Mouse (Mus musculus) forebrain, embryonic 15.5 days (tissue): ENCODE results near the gene Umad1. TPM values are rescaled to one million over a fixed set of nuclear protein-coding genes. Genes with fewer than 3 reads are reported as not detected.

Source experiments
- ATAC-seq: fragments of 200-750 bp; cut with Nextera tagmentation; replicated peaks from 2 replicates; pipeline ENCODE4 v1.8.0; 2017; ENCODE audit warnings: mild to moderate bottlenecking, moderate TSS enrichment, moderate library complexity
- H3K27ac ChIP-seq: fragments of 300-500 bp; sonication (generic); replicated peaks from 2 replicates; pipeline ENCODE4 v1.5.1; 2015; ENCODE audit warnings: mild to moderate bottlenecking, inconsistent platforms
- H3K27me3 ChIP-seq: fragments of 300-500 bp; sonication (generic); 2 replicates; pipeline ENCODE4 v1.6.1; 2015; ENCODE audit warnings: inconsistent platforms
- H3K36me3 ChIP-seq: fragments of 300-500 bp; sonication (generic); 2 replicates; pipeline ENCODE4 v1.6.1; 2015; ENCODE audit warnings: mild to moderate bottlenecking, inconsistent platforms
- H3K4me1 ChIP-seq: fragments of 300-500 bp; sonication (generic); 2 replicates; pipeline ENCODE4 v1.6.1; 2015; ENCODE audit warnings: inconsistent platforms
- H3K4me2 ChIP-seq: fragments of 300-500 bp; sonication (generic); replicated peaks from 2 replicates; pipeline ENCODE4 v1.6.1; 2015; ENCODE audit warnings: mild to moderate bottlenecking, inconsistent platforms
- H3K4me3 ChIP-seq: fragments of 300-500 bp; sonication (generic); 2 replicates; pipeline ENCODE4 v1.5.1; 2015; ENCODE audit warnings: mild to moderate bottlenecking, inconsistent platforms
- H3K9ac ChIP-seq: fragments of 300-500 bp; sonication (generic); replicated peaks from 2 replicates; pipeline ENCODE4 v1.6.1; 2015; ENCODE audit warnings: mild to moderate bottlenecking, inconsistent platforms
- H3K9me3 ChIP-seq: fragments of 300-500 bp; sonication (generic); 2 replicates; pipeline ENCODE4 v1.6.1; 2016; ENCODE audit warnings: inconsistent platforms
- WGBS: fragments of 180-500 bp; shearing (Covaris S2); methylation state at CpG from one replicate; pipeline ENCODE4 v1.1.7; 2015; ENCODE audit warnings: mixed read lengths; 5-methylcytosine and 5-hydroxymethylcytosine counted together
- polyA plus RNA-seq: library from polyadenylated mRNA; unstranded; fragments of >200 nt; fragmentation: Nextera tagmentation; extraction: Ambion mirVana; gene quantifications from 2 replicates; pipeline ENCODE4 v1.2.1, GENCODE M21; 2015

The Umad1 gene
- 40.1 and 42.7 TPM in 2 replicates for polyA plus RNA-seq

GRCm38 (mm10) chr6:8259004-8259666 lies at the start of gene Umad1, which contains the start of the genes Rpa3 and Gm45062:
Gene Umad1 (plus strand): TSS chr6:8259288.
Gene Rpa3 (minus strand): TSS chr6:8259173.
Gene Gm45062 (plus strand): TSS chr6:8259450.
- H3K4me1 ChIP-seq: peaks cover 21% of the 10 kb centered on the region
- peak within 1 kb of the TSS; percentile 70 for H3K9ac ChIP-seq
- H3K27me3 ChIP-seq: no peaks in the 10 kb centered on the region
- H3K4me2 ChIP-seq: peak within 1 kb of the TSS; percentile 91
- under 1% methylated on average over 64 of the region's 64 CpGs for WGBS
- peaks cover 2% of the 10 kb centered on the region for H3K36me3 ChIP-seq
- peak; percentile 100 for ATAC-seq
- no peaks in the 10 kb centered on the region for H3K9me3 ChIP-seq
- H3K4me3 ChIP-seq: peak within 1 kb of the TSS; percentile 65
- peak within 1 kb of the TSS; percentile 85 for H3K27ac ChIP-seq

DNA sequence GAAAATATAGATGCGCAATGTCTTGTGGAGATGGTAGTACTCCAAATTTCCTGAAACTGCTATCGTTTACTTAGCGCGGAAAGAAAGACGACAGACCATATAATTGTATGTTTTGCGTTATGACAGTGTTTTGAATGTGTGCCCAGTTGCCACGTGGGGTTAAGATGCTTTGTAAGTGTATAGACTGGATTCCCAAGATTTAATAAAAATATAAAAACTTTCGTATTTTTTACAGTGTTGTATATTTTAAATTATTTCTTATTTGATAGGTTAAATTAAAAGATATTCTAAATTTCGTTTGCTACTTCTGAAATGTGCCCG lies 49.3 kb upstream of the Umad1 start:
- Histone ChIP-seq H3K9ac (peak overlapping the region; percentile 96), H3K36me3 (0 out of 2 replicates have a peak, but pooled peaks cover 2% of the 10 kb centered on the region), H3K27ac (peak overlapping the region; percentile 93), H3K9me3 (no peaks in the 10 kb centered on the region), H3K4me3 (peak overlapping the region; percentile 97), H3K4me1 (peaks cover 11% of the 10 kb centered on the region), H3K27me3 (no peaks in the 10 kb centered on the region), H3K4me2 (peak overlapping the region; percentile 56)
- 11% methylated on average over 10 of the region's 10 CpGs for WGBS
- no peak; the same call in 1 of the 2 replicates for ATAC-seq

DNA sequence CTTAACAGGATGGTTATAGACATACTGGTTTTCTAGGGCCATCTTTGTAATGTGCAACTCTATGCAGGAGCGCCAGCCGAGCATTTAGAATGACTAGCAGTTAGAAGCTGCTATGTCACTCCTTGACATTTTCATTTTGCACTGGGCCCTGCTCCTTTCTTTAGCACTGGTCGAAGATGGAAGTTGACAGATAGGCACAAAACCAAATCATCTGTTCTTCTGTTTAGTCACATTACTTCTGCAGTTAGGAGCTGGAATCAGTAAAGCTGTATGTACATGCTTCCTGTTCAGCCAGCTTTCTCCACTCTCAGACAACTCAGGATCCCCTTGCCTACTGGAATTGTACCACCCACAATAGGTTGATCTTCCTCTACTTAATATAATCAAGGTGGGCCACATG lies 48.4 kb upstream of the Umad1 start:
- WGBS: 88% methylated on average over 3 of the region's 3 CpGs
- Histone ChIP-seq H3K9me3 (no peaks in the 10 kb centered on the region), H3K36me3 (0 out of 2 replicates have a peak, but pooled peaks cover 9% of the 10 kb centered on the region), H3K4me2 (peak overlapping the region; percentile 56), H3K27ac (no peak overlapping the region), H3K9ac (no peak overlapping the region), H3K4me3 (peak overlapping the region; percentile 4; the same call in 1 of the 2 replicates), H3K4me1 (peaks cover 11% of the 10 kb centered on the region), H3K27me3 (no peaks in the 10 kb centered on the region)
- no peak for ATAC-seq

GRCm38 (mm10) chr6:8227035-8227434 lies 32.1 kb upstream of the Umad1 start:
- H3K4me1 ChIP-seq: no peaks in the 10 kb centered on the region
- no peak overlapping the region for H3K9ac ChIP-seq
- 0 out of 2 replicates have a peak, but pooled peaks have one; percentile 63 for ATAC-seq
- H3K4me3 ChIP-seq: no peak overlapping the region
- no peaks in the 10 kb centered on the region for H3K9me3 ChIP-seq
- H3K4me2 ChIP-seq: no peak overlapping the region
- H3K27me3 ChIP-seq: no peaks in the 10 kb centered on the region
- 85% methylated on average over 3 of the region's 3 CpGs for WGBS
- no peak overlapping the region for H3K27ac ChIP-seq
- H3K36me3 ChIP-seq: peaks cover 18% of the 10 kb centered on the region

GRCm38 (mm10) chr6:8228596-8228995 lies 30.5 kb upstream of the Umad1 start:
- Histone ChIP-seq H3K4me1 (no peaks in the 10 kb centered on the region), H3K27me3 (no peaks in the 10 kb centered on the region), H3K4me3 (no peak overlapping the region), H3K36me3 (peaks cover 20% of the 10 kb centered on the region), H3K9ac (no peak overlapping the region), H3K27ac (no peak overlapping the region), H3K9me3 (no peaks in the 10 kb centered on the region), H3K4me2 (no peak overlapping the region)
- ATAC-seq: no peak
- WGBS: 91% methylated on average over 3 of the region's 3 CpGs

GRCm38 (mm10) chr6:8258316-8258715 lies 772 bp upstream of the Umad1 start:
- Histone ChIP-seq H3K27me3 (no peaks in the 10 kb centered on the region), H3K4me3 (peak overlapping the region; percentile 65), H3K9me3 (no peaks in the 10 kb centered on the region), H3K9ac (peak overlapping the region; percentile 69), H3K4me2 (peak overlapping the region; percentile 52), H3K4me1 (peaks cover 21% of the 10 kb centered on the region), H3K36me3 (peaks cover 8% of the 10 kb centered on the region), H3K27ac (peak overlapping the region; percentile 85)
- WGBS: 7% methylated on average over 6 of the region's 6 CpGs
- ATAC-seq: no peak

GRCm38 (mm10) chr6:8259667-8260044 lies 568 bp downstream of the Umad1 start:
- H3K4me1 ChIP-seq: peaks cover 21% of the 10 kb centered on the region
- H3K9ac ChIP-seq: peak overlapping the region; percentile 70
- no peak for ATAC-seq
- H3K4me2 ChIP-seq: peak overlapping the region; percentile 91
- no peaks in the 10 kb centered on the region; the same call in 1 of the 2 replicates for H3K36me3 ChIP-seq
- H3K9me3 ChIP-seq: no peaks in the 10 kb centered on the region
- H3K27me3 ChIP-seq: no peaks in the 10 kb centered on the region
- WGBS: 0% methylated on average over 8 of the region's 8 CpGs
- H3K4me3 ChIP-seq: peak overlapping the region; percentile 65
- H3K27ac ChIP-seq: peak overlapping the region; percentile 78

DNA sequence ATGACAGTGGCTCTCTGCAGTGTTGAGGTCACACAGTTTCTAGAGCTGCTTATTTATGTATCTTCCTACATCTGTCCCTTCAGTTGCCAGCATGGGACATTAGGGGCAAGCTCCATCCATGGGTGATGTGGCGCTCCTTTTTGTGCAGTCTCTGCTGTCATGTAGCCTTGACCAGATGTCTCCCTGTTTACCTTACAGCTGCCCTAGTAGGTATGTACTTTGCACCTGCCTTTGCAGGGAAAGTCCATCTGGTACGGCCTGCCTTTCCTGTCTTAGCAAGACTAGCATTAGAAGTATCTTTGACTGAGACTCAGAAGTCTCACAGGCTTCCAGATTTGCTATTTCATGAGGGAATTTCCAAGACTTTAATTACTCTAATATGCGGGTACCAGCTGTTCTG lies 12.0 kb downstream of the Umad1 start:
- Histone ChIP-seq H3K27me3 (no peaks in the 10 kb centered on the region), H3K4me3 (no peak overlapping the region), H3K4me1 (no peaks in the 10 kb centered on the region), H3K9ac (no peak overlapping the region), H3K36me3 (no peaks in the 10 kb centered on the region), H3K27ac (no peak overlapping the region), H3K4me2 (no peak overlapping the region), H3K9me3 (no peaks in the 10 kb centered on the region)
- ATAC-seq: no peak
- WGBS: 87% methylated on average over 3 of the region's 3 CpGs

- H3K4me2 ChIP-seq: no peak overlapping the region
- H3K36me3 ChIP-seq: no peaks in the 10 kb centered on the region
- no peak overlapping the region for H3K4me3 ChIP-seq
- peak; percentile 61 for ATAC-seq
- no peaks in the 10 kb centered on the region for H3K27me3 ChIP-seq
- H3K9ac ChIP-seq: no peak overlapping the region
- no peaks in the 10 kb centered on the region for H3K9me3 ChIP-seq
- H3K27ac ChIP-seq: no peak overlapping the region
- no peaks in the 10 kb centered on the region for H3K4me1 ChIP-seq
- WGBS: 31% methylated on average over 6 of the region's 6 CpGs
Observed at GRCm38 (mm10) chr6:8274387-8275054, 15.4 kb downstream of the Umad1 start.

DNA sequence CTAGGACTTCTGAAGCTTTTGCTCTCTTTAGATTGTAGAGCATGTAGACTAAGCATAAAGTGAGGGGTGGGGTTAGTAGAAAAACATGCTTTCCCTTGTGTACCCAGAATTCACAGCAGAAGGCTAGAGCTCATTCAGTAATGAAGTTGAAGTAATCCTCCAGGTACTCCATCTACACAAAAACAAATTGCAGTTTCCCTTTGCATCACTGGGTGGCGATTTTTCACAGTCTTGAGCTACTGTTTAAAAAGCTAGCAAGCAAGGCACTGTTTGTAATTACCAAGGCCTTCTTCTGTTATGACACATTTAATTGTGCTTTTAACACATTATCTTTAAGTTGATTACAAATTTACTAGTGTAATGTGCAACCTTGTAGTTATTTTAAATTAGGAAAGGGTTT lies 16.0 kb downstream of the Umad1 start:
- Histone ChIP-seq H3K9ac (no peak overlapping the region), H3K4me3 (no peak overlapping the region), H3K4me1 (no peaks in the 10 kb centered on the region), H3K36me3 (no peaks in the 10 kb centered on the region), H3K9me3 (no peaks in the 10 kb centered on the region), H3K27me3 (no peaks in the 10 kb centered on the region), H3K27ac (no peak overlapping the region), H3K4me2 (no peak overlapping the region)
- peak; percentile 79 for ATAC-seq
- WGBS: 3% methylated on average over 1 of the region's 1 CpGs

GRCm38 (mm10) chr6:8276431-8276830 lies 17.3 kb downstream of the Umad1 start:
- no peak overlapping the region for H3K27ac ChIP-seq
- H3K9ac ChIP-seq: no peak overlapping the region
- WGBS: 86% methylated on average over 4 of the region's 4 CpGs
- H3K4me3 ChIP-seq: no peak overlapping the region
- H3K4me2 ChIP-seq: no peak overlapping the region
- no peaks in the 10 kb centered on the region; the same call in 1 of the 2 replicates for H3K36me3 ChIP-seq
- H3K4me1 ChIP-seq: no peaks in the 10 kb centered on the region
- ATAC-seq: no peak
- H3K27me3 ChIP-seq: no peaks in the 10 kb centered on the region
- no peaks in the 10 kb centered on the region for H3K9me3 ChIP-seq

- WGBS: 73% methylated on average over 5 of the region's 5 CpGs
- Histone ChIP-seq H3K4me3 (no peak overlapping the region), H3K4me1 (no peaks in the 10 kb centered on the region), H3K4me2 (no peak overlapping the region), H3K27me3 (no peaks in the 10 kb centered on the region), H3K9ac (no peak overlapping the region), H3K9me3 (no peaks in the 10 kb centered on the region), H3K27ac (no peak overlapping the region), H3K36me3 (no peaks in the 10 kb centered on the region; the same call in 1 of the 2 replicates)
- no peak for ATAC-seq
Observed at GRCm38 (mm10) chr6:8278426-8279002, 19.4 kb downstream of the Umad1 start.
